Mouse (Mus musculus) liver, embryonic 16.5 days (tissue): ENCODE data around the gene Kcnn4. TPM values are rescaled to one million over a fixed set of nuclear protein-coding genes. Genes with fewer than 3 reads are reported as not detected.

Experiments used
- ATAC-seq: fragments of 200-750 bp; cut with Nextera tagmentation; 2 replicates; pipeline ENCODE4 v1.8.0; 2017; ENCODE audit warnings: low read depth, mild to moderate bottlenecking, moderate number of reproducible peaks, moderate library complexity
- H3K27ac ChIP-seq: fragments of 300-500 bp; sonication (generic); 2 replicates; pipeline ENCODE4 v1.5.1; 2014; ENCODE audit warnings: mild to moderate bottlenecking, low read length
- H3K27me3 ChIP-seq: fragments of 300-500 bp; sonication (generic); 2 replicates; pipeline ENCODE4 v1.6.1; 2014; ENCODE audit warnings: low read depth, low read length, mixed read lengths; ENCODE audit not compliant: control insufficient read depth, insufficient read depth
- H3K36me3 ChIP-seq: fragments of 300-500 bp; sonication (generic); 2 replicates; pipeline ENCODE4 v1.6.1; 2014; ENCODE audit warnings: mild to moderate bottlenecking; ENCODE audit not compliant: control insufficient read depth, insufficient read depth
- H3K4me1 ChIP-seq: fragments of 300-500 bp; sonication (generic); 2 replicates; pipeline ENCODE4 v1.6.1; 2014; ENCODE audit warnings: low read depth, low read length, mixed read lengths; ENCODE audit not compliant: control insufficient read depth
- H3K4me2 ChIP-seq: fragments of 300-500 bp; sonication (generic); 2 replicates; pipeline ENCODE4 v1.6.1; 2014; ENCODE audit warnings: low read depth, low read length, mixed read lengths
- H3K4me3 ChIP-seq: fragments of 300-500 bp; sonication (generic); 2 replicates; pipeline ENCODE4 v1.5.1; 2014; ENCODE audit warnings: low read depth, mild to moderate bottlenecking, low read length
- H3K9ac ChIP-seq: fragments of 300-500 bp; sonication (generic); 2 replicates; pipeline ENCODE4 v1.6.1; 2014; ENCODE audit warnings: low read depth, low read length
- H3K9me3 ChIP-seq: fragments of 300-500 bp; sonication (generic); replicated peaks from 2 replicates; pipeline ENCODE4 v1.6.1; 2016; ENCODE audit warnings: low read length; ENCODE audit not compliant: control insufficient read depth
- WGBS: fragments of 180-500 bp; shearing (Covaris S2); extraction: QIAGEN DNeasy Blood & Tissue Kit; methylation state at CpG from one replicate; pipeline ENCODE4 v1.1.7; 2014; ENCODE audit not compliant: insufficient replicate concordance; 5-methylcytosine and 5-hydroxymethylcytosine counted together
- polyA plus RNA-seq: library from polyadenylated mRNA; unstranded; fragments of >200 nt; fragmentation: Nextera tagmentation; extraction: Ambion mirVana; gene quantifications from 2 replicates; pipeline ENCODE4 v1.2.1, GENCODE M21; 2015

The Kcnn4 gene
- polyA plus RNA-seq, 1 experiment from 2014 or later: 93.4 TPM

GRCm38 (mm10) chr7:24338241-24338640, 31.8 kb upstream of the Kcnn4 start:
- H3K4me2 ChIP-seq: no peak overlapping the region
- no peak for ATAC-seq
- H3K9ac ChIP-seq: no peak overlapping the region
- H3K27ac ChIP-seq: no peak overlapping the region
- peaks cover 11% of the 10 kb centered on the region for H3K27me3 ChIP-seq
- no peaks in the 10 kb centered on the region for H3K4me1 ChIP-seq
- H3K4me3 ChIP-seq: no peak overlapping the region
- 31% methylated on average over 2 of the region's 2 CpGs for WGBS
- H3K36me3 ChIP-seq: no peaks in the 10 kb centered on the region
- no peaks in the 10 kb centered on the region for H3K9me3 ChIP-seq

GRCm38 (mm10) chr7:24343701-24344272, 26.3 kb upstream of the Kcnn4 start:
- Histone ChIP-seq H3K9me3 (no peaks in the 10 kb centered on the region), H3K4me3 (no peak overlapping the region), H3K9ac (no peak overlapping the region), H3K27ac (no peak overlapping the region), H3K27me3 (no peaks in the 10 kb centered on the region), H3K4me2 (no peak overlapping the region), H3K36me3 (no peaks in the 10 kb centered on the region), H3K4me1 (no peaks in the 10 kb centered on the region)
- no peak for ATAC-seq
- 55% methylated on average over 7 of the region's 7 CpGs for WGBS

GRCm38 (mm10) chr7:24346444-24346843, 23.6 kb upstream of the Kcnn4 start:
- Histone ChIP-seq H3K27ac (no peak overlapping the region), H3K36me3 (no peaks in the 10 kb centered on the region), H3K27me3 (no peaks in the 10 kb centered on the region; the same call in 1 of the 2 replicates), H3K9me3 (no peaks in the 10 kb centered on the region), H3K4me2 (no peak overlapping the region), H3K4me3 (no peak overlapping the region), H3K4me1 (no peaks in the 10 kb centered on the region), H3K9ac (no peak overlapping the region)
- ATAC-seq: no peak
- 45% methylated on average over 5 of the region's 5 CpGs for WGBS

- no peak within 1 kb of the TSS for H3K27ac ChIP-seq
- ATAC-seq: no peak
- 33% methylated on average over 6 of the region's 6 CpGs for WGBS
Observed at GRCm38 (mm10) chr7:24348896-24349295, 21.2 kb upstream of the Kcnn4 start, which contains the start of gene Lypd5. Lypd5 (plus strand) TSS chr7:24349196.

GRCm38 (mm10) chr7:24355646-24356045, 14.4 kb upstream of the Kcnn4 start:
- H3K4me1 ChIP-seq: no peaks in the 10 kb centered on the region
- no peaks in the 10 kb centered on the region for H3K9me3 ChIP-seq
- no peak for ATAC-seq
- H3K9ac ChIP-seq: no peak overlapping the region
- 65% methylated on average over 6 of the region's 6 CpGs for whole genome bisulfite sequencing
- no peak overlapping the region for H3K27ac ChIP-seq
- H3K4me2 ChIP-seq: no peak overlapping the region
- no peaks in the 10 kb centered on the region for H3K27me3 ChIP-seq
- H3K4me3 ChIP-seq: no peak overlapping the region
- H3K36me3 ChIP-seq: no peaks in the 10 kb centered on the region

More at GRCm38 (mm10) chr7:24348896-24349295, 21.2 kb upstream of the Kcnn4 start, which contains the start of gene Lypd5:
- Histone ChIP-seq H3K9me3 (no peaks in the 10 kb centered on the region), H3K4me3 (no peak within 1 kb of the TSS), H3K27me3 (no peaks in the 10 kb centered on the region; the same call in 1 of the 2 replicates), H3K9ac (no peak within 1 kb of the TSS), H3K4me2 (no peak within 1 kb of the TSS), H3K4me1 (no peaks in the 10 kb centered on the region), H3K36me3 (no peaks in the 10 kb centered on the region)

- 66% methylated on average over 10 of the region's 10 CpGs for WGBS
- Histone ChIP-seq H3K9me3 (no peaks in the 10 kb centered on the region), H3K27me3 (no peaks in the 10 kb centered on the region), H3K4me3 (no peak overlapping the region), H3K36me3 (no peaks in the 10 kb centered on the region), H3K9ac (no peak overlapping the region), H3K4me2 (no peak overlapping the region), H3K4me1 (no peaks in the 10 kb centered on the region), H3K27ac (no peak overlapping the region)
- ATAC-seq: no peak
Observed at GRCm38 (mm10) chr7:24356081-24356480, 14.0 kb upstream of the Kcnn4 start.

GRCm38 (mm10) chr7:24357899-24358298, 12.2 kb upstream of the Kcnn4 start:
- WGBS: 43% methylated on average over 4 of the region's 4 CpGs
- H3K27ac ChIP-seq: no peak overlapping the region

GRCm38 (mm10) chr7:24359269-24359668, 10.8 kb upstream of the Kcnn4 start:
- Histone ChIP-seq H3K36me3 (no peaks in the 10 kb centered on the region), H3K4me1 (no peaks in the 10 kb centered on the region), H3K9ac (no peak overlapping the region), H3K4me3 (no peak overlapping the region), H3K4me2 (no peak overlapping the region), H3K27ac (no peak overlapping the region), H3K27me3 (peaks cover 3% of the 10 kb centered on the region; the same call in 1 of the 2 replicates), H3K9me3 (no peaks in the 10 kb centered on the region)
- WGBS: 19% methylated on average over 9 of the region's 9 CpGs
- no peak for ATAC-seq

More at GRCm38 (mm10) chr7:24357899-24358298, 12.2 kb upstream of the Kcnn4 start:
- no peak overlapping the region for H3K4me2 ChIP-seq
- H3K4me1 ChIP-seq: no peaks in the 10 kb centered on the region
- peaks cover 2% of the 10 kb centered on the region; the same call in 1 of the 2 replicates for H3K27me3 ChIP-seq
- no peak overlapping the region for H3K9ac ChIP-seq
- no peaks in the 10 kb centered on the region for H3K9me3 ChIP-seq
- ATAC-seq: no peak
- H3K4me3 ChIP-seq: no peak overlapping the region
- no peaks in the 10 kb centered on the region for H3K36me3 ChIP-seq

GRCm38 (mm10) chr7:24361001-24361400, 9.1 kb upstream of the Kcnn4 start:
- H3K4me1 ChIP-seq: peaks cover 12% of the 10 kb centered on the region
- H3K27me3 ChIP-seq: peaks cover 3% of the 10 kb centered on the region; the same call in 1 of the 2 replicates
- H3K36me3 ChIP-seq: no peaks in the 10 kb centered on the region
- H3K4me2 ChIP-seq: no peak overlapping the region
- 41% methylated on average over 4 of the region's 4 CpGs for WGBS
- no peaks in the 10 kb centered on the region for H3K9me3 ChIP-seq
- H3K9ac ChIP-seq: no peak overlapping the region
- no peak overlapping the region for H3K4me3 ChIP-seq
- no peak for ATAC-seq
- H3K27ac ChIP-seq: no peak overlapping the region
